Mouse (Mus musculus) NIH3T3 (cell line): ENCODE results near the gene Mtmr12.

Source experiments
- DNase-seq: peaks from one replicate; pipeline ENCODE4 v3.0.0-alpha.2; 2012; ENCODE audit warnings: low read depth

Gene Mtmr12

GRCm38 (mm10) chr15:12236961-12237360 lies 32.1 kb downstream of the Mtmr12 start:
- no peak for DNase-seq

GRCm38 (mm10) chr15:12237539-12237938 lies 32.7 kb downstream of the Mtmr12 start:
- DNase-seq = peak; percentile 16

GRCm38 (mm10) chr15:12238337-12238736 lies 33.5 kb downstream of the Mtmr12 start:
- no peak for DNase-seq

GRCm38 (mm10) chr15:12240705-12241328 lies 36.0 kb downstream of the Mtmr12 start:
- DNase-seq = no peak

GRCm38 (mm10) chr15:12243792-12244191 lies 39.0 kb downstream of the Mtmr12 start:
- no peak for DNase-seq

- DNase-seq = peak; percentile 50
These were observed 40.9 kb downstream of the Mtmr12 start for GRCm38 (mm10) chr15:12245580-12246359.

- no peak for DNase-seq
These were observed 41.7 kb downstream of the Mtmr12 start for GRCm38 (mm10) chr15:12246360-12247158.

DNA sequence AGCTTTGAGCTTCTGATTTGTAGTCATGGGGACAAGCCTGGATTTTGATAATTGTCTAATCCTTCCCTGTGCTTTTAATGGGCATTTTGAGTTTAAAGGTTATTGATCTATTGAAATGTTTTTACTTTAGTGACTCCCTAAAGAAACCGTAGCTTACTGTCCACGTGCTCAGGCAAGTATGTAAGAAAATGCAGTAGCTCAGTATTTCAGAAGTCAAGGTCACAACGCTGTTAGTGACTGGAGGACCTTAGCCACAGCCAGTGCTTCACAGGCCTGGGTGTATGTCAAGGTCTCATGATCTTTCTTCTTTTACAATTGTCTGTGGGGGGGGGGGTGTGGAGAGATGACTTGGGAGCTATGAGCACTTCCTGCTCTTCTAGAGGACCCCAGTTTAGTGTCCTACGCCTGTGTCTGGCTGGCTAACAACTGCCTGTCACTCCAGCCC lies 42.4 kb downstream of the Mtmr12 start:
- DNase-seq = no peak

GRCm38 (mm10) chr15:12248279-12248678 lies 43.5 kb downstream of the Mtmr12 start:
- peak; percentile 62 for DNase-seq

DNA sequence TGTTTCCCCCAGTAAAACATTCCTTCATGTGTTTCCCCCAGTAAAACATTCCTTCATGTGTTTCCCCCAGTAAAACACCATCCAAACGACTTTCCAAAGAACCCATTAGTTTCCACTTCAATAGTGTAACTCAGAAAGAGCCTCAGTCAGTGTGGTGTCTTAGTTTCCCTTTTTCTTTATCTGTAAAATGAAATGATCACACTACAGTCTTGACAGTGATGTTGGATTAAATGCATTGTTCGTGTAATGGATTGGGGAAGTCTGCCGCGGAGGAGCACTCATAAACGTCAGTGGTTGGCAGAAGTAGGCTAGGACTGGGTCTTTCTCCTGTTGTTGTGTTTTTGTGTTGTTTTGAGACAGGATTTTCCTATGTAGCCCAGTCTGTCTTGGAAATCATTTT lies 45.5 kb downstream of the Mtmr12 start:
- DNase-seq = no peak

GRCm38 (mm10) chr15:12251416-12252140 lies 46.8 kb downstream of the Mtmr12 start:
- DNase-seq = no peak

GRCm38 (mm10) chr15:12252141-12252489 lies 47.3 kb downstream of the Mtmr12 start:
- no peak for DNase-seq

DNA sequence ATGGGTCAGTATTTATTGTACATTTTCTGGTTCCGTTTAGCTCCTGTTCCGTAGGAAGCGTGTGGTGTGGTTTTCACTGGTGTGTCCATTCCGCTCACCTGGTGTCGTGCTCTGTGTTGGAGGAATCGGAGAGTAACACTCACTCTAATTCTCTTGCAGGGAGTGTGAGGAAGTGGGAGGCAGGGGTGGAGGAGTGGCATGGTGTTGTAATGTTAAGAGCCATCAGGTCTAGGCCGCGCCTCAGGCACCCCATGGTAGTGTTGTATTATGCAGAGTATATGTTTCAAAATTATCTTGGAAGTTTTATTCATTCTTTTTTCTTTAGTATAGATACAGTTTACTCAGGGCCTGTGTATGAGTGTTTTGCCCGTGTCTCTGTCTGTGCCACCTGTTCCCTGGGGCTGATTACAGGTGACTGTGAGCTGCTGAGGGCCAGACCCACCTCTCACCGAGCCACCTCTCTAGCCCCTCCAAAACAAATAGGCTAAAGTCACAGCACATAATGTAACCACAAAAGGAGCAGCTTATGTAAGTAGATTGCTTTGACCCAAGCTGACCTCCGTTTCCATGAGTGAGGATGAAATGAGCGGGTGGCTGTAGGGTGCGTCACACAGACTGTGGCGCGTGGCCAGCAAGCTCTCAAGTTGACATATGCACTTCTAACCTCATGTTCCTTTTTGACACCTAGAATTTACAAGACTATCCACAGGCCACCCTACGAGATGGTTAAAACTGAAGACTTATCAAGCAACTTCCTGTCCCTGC lies 53.1 kb downstream of the Mtmr12 start:
- no peak for DNase-seq

- no peak for DNase-seq
These were observed 58.2 kb downstream of the Mtmr12 start for GRCm38 (mm10) chr15:12263056-12263455.

DNA sequence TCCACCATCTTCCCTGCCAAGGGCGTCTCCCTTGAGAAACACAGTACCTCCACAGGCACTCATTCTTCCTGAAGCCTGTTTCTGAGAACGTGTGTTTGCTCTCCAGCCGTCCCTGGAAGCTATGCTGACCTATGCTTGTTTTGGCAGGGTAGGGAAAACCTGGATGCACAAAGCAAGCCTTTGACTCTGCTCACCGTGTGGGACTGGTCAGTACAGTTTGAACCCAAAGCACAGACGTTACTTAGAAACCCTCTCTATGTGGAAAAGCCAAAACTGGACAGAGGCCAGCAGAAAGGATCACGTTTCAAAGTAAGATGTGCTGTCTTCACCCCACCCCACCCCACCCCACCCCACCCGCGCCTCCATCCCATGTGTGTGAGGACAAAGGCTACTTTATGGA lies 61.6 kb downstream of the Mtmr12 start:
- peak; percentile 53 for DNase-seq

DNA sequence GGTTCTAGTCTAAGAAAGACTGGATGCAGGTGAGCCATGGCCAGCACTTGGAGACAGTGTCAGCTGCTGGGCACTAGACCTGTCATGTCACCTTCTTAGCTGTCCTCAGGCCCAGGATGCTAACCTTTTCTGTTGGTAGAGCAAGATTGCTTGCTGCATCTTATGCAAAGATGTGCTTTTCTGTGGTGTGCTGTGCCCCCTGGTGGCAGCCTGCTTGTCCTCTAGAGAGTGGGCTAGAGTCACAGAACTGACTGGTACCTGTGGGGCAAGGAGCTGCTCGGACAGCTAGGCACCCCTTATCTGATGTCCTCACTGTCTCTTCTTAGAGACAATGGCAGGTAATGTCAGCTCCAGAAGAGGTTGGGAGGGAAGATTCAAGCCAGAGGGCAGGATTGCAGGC lies 63.2 kb downstream of the Mtmr12 start:
- DNase-seq = peak; percentile 84

GRCm38 (mm10) chr15:12271340-12271739 lies 66.5 kb downstream of the Mtmr12 start:
- DNase-seq = no peak

GRCm38 (mm10) chr15:12273325-12274052 lies 68.7 kb downstream of the Mtmr12 start:
- no peak for DNase-seq

DNA sequence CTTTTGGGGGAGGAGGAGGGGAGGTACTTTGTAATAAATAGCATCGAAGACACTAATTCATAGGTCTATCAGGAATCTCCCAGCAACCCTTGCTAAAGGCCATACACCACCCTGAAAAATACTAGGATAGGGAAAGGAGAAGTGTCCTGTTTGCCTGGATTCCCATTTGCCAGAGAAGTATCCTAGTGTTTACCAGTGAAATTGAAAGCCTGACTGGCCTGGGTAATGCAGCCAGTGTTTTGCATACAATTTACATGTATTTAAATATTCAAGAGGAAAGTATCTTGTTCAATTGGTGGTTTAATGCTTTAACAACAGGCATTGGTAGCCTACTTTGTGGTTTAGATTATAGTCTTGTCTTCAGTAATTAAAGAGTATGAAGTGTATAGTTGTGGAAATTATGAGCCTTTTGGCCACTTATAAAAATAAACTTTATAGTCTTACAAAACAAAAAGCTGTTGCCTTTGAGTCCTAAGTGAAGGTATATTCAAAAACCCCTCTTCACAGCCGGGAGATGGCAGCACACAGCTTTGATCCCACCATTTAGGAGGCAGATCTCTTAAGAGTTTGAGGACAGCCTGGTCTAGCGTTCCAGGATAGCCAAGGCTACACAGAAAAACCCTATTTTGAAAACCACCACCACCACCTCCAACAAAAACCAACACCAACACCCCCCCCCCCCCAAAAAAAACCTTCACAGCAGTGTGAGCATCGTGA lies 69.4 kb downstream of the Mtmr12 start:
- DNase-seq = peak; percentile 31

- DNase-seq = no peak
These were observed 70.3 kb downstream of the Mtmr12 start for GRCm38 (mm10) chr15:12275091-12275623.
